Mouse (Mus musculus) midbrain, postnatal 0 days (tissue): ENCODE data around the gene Rexo2. TPM values are rescaled to one million over a fixed set of nuclear protein-coding genes. Genes with fewer than 3 reads are reported as not detected.
"Not testable (repeated sequence)": the region's sequence is repeated elsewhere in the genome, so short reads cannot be mapped to it uniquely, and the experiment has no call there.

Source experiments
- ATAC-seq: fragments of 200-750 bp; cut with Nextera tagmentation; 2 replicates; pipeline ENCODE4 v1.8.0; 2017; ENCODE audit warnings: moderate number of reproducible peaks, mild to moderate bottlenecking, moderate TSS enrichment, moderate library complexity; ENCODE audit not compliant: low FRiP score
- DNase-seq: peaks from one replicate; pipeline ENCODE4 v3.0.0-alpha.2; 2015; ENCODE audit warnings: low spot score
- H3K27ac ChIP-seq: fragments of 300-500 bp; sonication (generic); 2 replicates; pipeline ENCODE4 v1.5.1; 2014; ENCODE audit warnings: low read depth, mild to moderate bottlenecking, low read length, mixed read lengths
- H3K27me3 ChIP-seq: fragments of 300-500 bp; sonication (generic); 2 replicates; pipeline ENCODE4 v1.6.1; 2014; ENCODE audit warnings: low read length, control low read depth, mixed read lengths; ENCODE audit not compliant: insufficient read depth
- H3K36me3 ChIP-seq: fragments of 300-500 bp; sonication (generic); 2 replicates; pipeline ENCODE4 v1.6.1; 2014; ENCODE audit warnings: low read length, control low read depth, mixed read lengths; ENCODE audit not compliant: insufficient read depth
- H3K4me1 ChIP-seq: fragments of 300-500 bp; sonication (generic); 2 replicates; pipeline ENCODE4 v1.6.1; 2014; ENCODE audit warnings: mild to moderate bottlenecking, control low read depth, antibody characterized with exemption, low read length, mixed read lengths; ENCODE audit not compliant: insufficient read depth
- H3K4me2 ChIP-seq: fragments of 300-500 bp; sonication (generic); 2 replicates; pipeline ENCODE4 v1.6.1; 2014; ENCODE audit warnings: low read depth, mild to moderate bottlenecking, low read length, mixed read lengths; ENCODE audit not compliant: poor library complexity, severe bottlenecking
- H3K4me3 ChIP-seq: fragments of 300-500 bp; sonication (generic); 2 replicates; pipeline ENCODE4 v1.5.1; 2014; ENCODE audit warnings: low read depth, mild to moderate bottlenecking, low read length, moderate library complexity
- H3K9ac ChIP-seq: fragments of 300-500 bp; sonication (generic); replicated peaks from 2 replicates; pipeline ENCODE4 v1.6.1; 2014; ENCODE audit warnings: mild to moderate bottlenecking, low read length, moderate library complexity, mixed read lengths; ENCODE audit not compliant: poor library complexity, severe bottlenecking
- H3K9me3 ChIP-seq: fragments of 300-500 bp; sonication (generic); 2 replicates; pipeline ENCODE4 v1.6.1; 2016; ENCODE audit warnings: low read length, control low read depth
- CTCF ChIP-seq: IDR thresholded peaks from 2 replicates; pipeline ENCODE4 v1.5.1; 2016; ENCODE audit warnings: antibody characterized with exemption, mild to moderate bottlenecking
- WGBS: fragments of 180-500 bp; shearing (Covaris S2); extraction: QIAGEN DNeasy Blood & Tissue Kit; methylation state at CpG from one replicate; pipeline ENCODE4 v1.1.7; 2014; 5-methylcytosine and 5-hydroxymethylcytosine counted together
- polyA plus RNA-seq: library from polyadenylated mRNA; unstranded; fragments of >200 nt; fragmentation: Nextera tagmentation; extraction: Ambion mirVana; gene quantifications from 2 replicates; pipeline ENCODE4 v1.2.1, GENCODE M21; 2015
- total RNA-seq: library from RNA; depleted of rRNA; stranded (reverse); fragments of >200 nt; gene quantifications from 2 replicates; pipeline ENCODE4 v1.2.3, GENCODE M21; 2014

Rexo2 gene
- total and polyA plus RNA-seq, 2 experiments from 2014 or later: 53.8 to 96.4 TPM

GRCm38 (mm10) chr9:48476236-48477165, 3.9 kb downstream of the Rexo2 start:
- no peak overlapping the region for H3K4me2 ChIP-seq
- peaks cover 14% of the 10 kb centered on the region for H3K36me3 ChIP-seq
- H3K27ac ChIP-seq: no peak overlapping the region
- 0 out of 2 replicates have a peak, but pooled peaks cover 6% of the 10 kb centered on the region for H3K4me1 ChIP-seq
- H3K4me3 ChIP-seq: no peak overlapping the region
- no peaks in the 10 kb centered on the region for H3K9me3 ChIP-seq
- no peaks in the 10 kb centered on the region for H3K27me3 ChIP-seq
- no peak overlapping the region for H3K9ac ChIP-seq
- no peak for TF ChIP-seq CTCF
- DNase-seq (no peak), ATAC-seq (no peak)
- 92% methylated on average over 10 of the region's 10 CpGs for WGBS

- no peak for TF ChIP-seq CTCF
- no peak overlapping the region for H3K27ac ChIP-seq
- H3K36me3 ChIP-seq: peaks cover 18% of the 10 kb centered on the region
- WGBS: 95% methylated on average over 9 of the region's 9 CpGs
- no peak for DNase-seq
- no peak for ATAC-seq
- H3K27me3 ChIP-seq: no peaks in the 10 kb centered on the region
- H3K9me3 ChIP-seq: no peaks in the 10 kb centered on the region
- H3K4me3 ChIP-seq: no peak overlapping the region
- H3K4me2 ChIP-seq: no peak overlapping the region
- no peak overlapping the region for H3K9ac ChIP-seq
- H3K4me1 ChIP-seq: 0 out of 2 replicates have a peak, but pooled peaks cover under 1% of the 10 kb centered on the region
These were observed 6.1 kb downstream of the Rexo2 start for GRCm38 (mm10) chr9:48474367-48474766.

- WGBS: 93% methylated on average over 12 of the region's 12 CpGs
These were observed 7.3 kb downstream of the Rexo2 start for GRCm38 (mm10) chr9:48473131-48473530.

GRCm38 (mm10) chr9:48472441-48473025, 7.9 kb downstream of the Rexo2 start:
- peaks cover 18% of the 10 kb centered on the region for H3K36me3 ChIP-seq
- WGBS: 81% methylated on average over 15 of the region's 15 CpGs
- no peak overlapping the region for H3K4me3 ChIP-seq
- no peaks in the 10 kb centered on the region for H3K27me3 ChIP-seq
- H3K9me3 ChIP-seq: no peaks in the 10 kb centered on the region
- DNase-seq (no peak), ATAC-seq (no peak)
- no peaks in the 10 kb centered on the region for H3K4me1 ChIP-seq
- H3K9ac ChIP-seq: no peak overlapping the region
- no peak overlapping the region for H3K4me2 ChIP-seq
- TF ChIP-seq CTCF: no peak
- no peak overlapping the region for H3K27ac ChIP-seq

More at GRCm38 (mm10) chr9:48473131-48473530, 7.3 kb downstream of the Rexo2 start:
- Histone ChIP-seq H3K9ac (no peak overlapping the region), H3K9me3 (no peaks in the 10 kb centered on the region), H3K27ac (no peak overlapping the region), H3K27me3 (no peaks in the 10 kb centered on the region), H3K4me3 (no peak overlapping the region), H3K36me3 (peaks cover 18% of the 10 kb centered on the region), H3K4me2 (no peak overlapping the region), H3K4me1 (no peaks in the 10 kb centered on the region)
- ATAC-seq (no peak), DNase-seq (no peak)
- no peak for TF ChIP-seq CTCF

DNA sequence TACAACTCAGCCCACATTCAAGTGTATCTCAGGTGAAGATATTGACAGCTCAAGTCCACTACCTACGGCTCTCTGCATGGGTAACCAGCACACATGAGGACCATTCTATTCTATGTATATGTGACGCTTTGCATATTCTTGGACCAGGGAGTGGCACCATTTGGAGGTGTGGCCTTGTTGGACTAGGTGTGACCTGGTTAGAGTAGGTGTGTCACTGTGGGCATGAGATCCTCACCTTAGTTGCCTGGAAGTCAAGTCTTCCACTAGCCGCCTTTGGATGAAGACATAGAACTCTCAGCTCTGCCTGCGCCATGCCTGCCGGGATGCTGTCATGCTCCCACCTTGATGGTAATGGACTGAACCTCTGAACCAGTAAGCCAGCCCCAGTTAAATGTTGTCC, 13.0 kb downstream of the Rexo2 start:
- H3K27ac ChIP-seq, H3K9me3 ChIP-seq, H3K36me3 ChIP-seq, H3K4me2 ChIP-seq, DNase-seq, H3K27me3 ChIP-seq, ATAC-seq, H3K4me3 ChIP-seq, H3K4me1 ChIP-seq, H3K9ac ChIP-seq: not testable (repeated sequence)
- WGBS: 98% methylated on average over 5 of the region's 5 CpGs

- peak; percentile 80 for TF ChIP-seq CTCF
- no peak for ATAC-seq
- no peak for DNase-seq
- H3K4me2 ChIP-seq: no peak overlapping the region
- 57% methylated on average over 3 of the region's 3 CpGs for WGBS
- no peak overlapping the region for H3K4me3 ChIP-seq
- H3K4me1 ChIP-seq: no peaks in the 10 kb centered on the region
- no peak overlapping the region for H3K27ac ChIP-seq
- H3K9me3 ChIP-seq: peaks cover 6% of the 10 kb centered on the region; the same call in 1 of the 2 replicates
- 0 out of 2 replicates have a peak, but pooled peaks cover 4% of the 10 kb centered on the region for H3K36me3 ChIP-seq
- no peaks in the 10 kb centered on the region for H3K27me3 ChIP-seq
- H3K9ac ChIP-seq: no peak overlapping the region
These were observed 13.6 kb downstream of the Rexo2 start for GRCm38 (mm10) chr9:48466804-48467203.
